Mouse (Mus musculus) gastrocnemius, adult 8-10 months (tissue): ENCODE data around the gene Clec12b. TPM values are rescaled to one million over a fixed set of nuclear protein-coding genes. Genes with fewer than 3 reads are reported as not detected.

Source experiments
- DNase-seq, 2 experiments: peaks; one replicate each; pipeline ENCODE4 v3.0.0; 2022; ENCODE audit warnings: low spot score in 2 of 2
- total RNA-seq, 4 experiments: library from RNA; stranded (reverse); gene quantifications; 2 replicates each; pipeline ENCODE4 v1.2.4; 2022

The Clec12b gene
- total RNA-seq = not detected

DNA sequence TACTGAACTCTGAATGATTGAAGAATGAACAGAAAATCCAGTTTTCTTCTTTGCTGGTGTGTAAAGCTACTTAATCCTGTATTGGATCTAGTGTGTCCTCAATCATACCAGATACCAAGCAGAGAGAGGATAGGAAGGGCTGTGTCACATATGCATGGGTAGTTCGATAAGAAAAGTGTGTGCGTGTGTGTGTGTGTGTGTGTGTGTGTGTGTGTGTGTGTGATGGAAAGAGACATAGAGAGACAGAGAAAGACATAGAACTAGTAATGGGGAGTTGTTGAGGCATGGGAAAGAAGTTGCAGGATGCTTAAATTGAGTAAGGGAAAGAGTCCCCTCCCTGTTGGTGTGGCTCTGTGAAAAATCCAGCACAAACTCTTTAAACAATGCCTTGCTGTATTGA is at the start of gene Clec12b:
Gene Clec12b (minus strand): TSS at position 101 of the 400 bp plus-strand sequence.
- no peak for DNase-seq

DNA sequence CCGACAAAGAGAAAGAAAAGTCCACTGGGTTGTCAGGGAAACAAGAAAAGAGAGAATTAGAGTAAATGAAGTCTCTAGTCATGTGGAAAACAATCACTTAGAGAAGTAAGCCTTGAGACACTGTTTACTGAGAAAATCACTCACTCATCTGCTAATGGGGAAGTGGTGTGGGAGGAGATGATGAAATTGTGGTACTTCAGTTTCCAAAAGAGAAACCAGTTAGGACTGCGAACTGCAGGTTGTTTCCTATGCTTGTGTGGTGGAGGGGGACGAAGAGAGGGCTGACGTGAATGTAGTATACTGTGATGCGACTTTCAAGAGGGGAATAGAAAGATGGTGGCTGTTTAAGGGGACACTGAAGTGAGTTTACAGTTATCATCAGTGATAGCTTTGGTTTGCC is 48.6 kb upstream of the Clec12b start:
- DNase-seq = no peak

DNA sequence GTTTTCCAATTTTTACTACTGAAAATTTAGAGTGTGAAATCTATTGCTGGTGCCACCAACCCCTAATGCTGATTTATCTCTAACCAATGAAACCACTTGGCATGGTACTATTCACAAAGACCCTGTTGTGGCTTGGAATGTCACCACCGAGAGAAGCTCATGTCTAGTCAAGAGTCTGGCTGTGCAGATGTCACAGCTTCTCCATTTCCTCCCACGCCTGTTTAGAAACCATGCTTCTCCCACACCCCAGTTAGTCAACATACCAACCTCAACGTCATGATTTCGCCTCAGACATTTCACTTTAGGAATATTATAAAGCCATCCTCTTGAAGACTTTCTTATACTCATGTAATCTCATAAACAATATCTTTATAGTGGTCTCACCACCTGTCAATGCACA is 41.6 kb upstream of the Clec12b start:
- DNase-seq = no peak

DNA sequence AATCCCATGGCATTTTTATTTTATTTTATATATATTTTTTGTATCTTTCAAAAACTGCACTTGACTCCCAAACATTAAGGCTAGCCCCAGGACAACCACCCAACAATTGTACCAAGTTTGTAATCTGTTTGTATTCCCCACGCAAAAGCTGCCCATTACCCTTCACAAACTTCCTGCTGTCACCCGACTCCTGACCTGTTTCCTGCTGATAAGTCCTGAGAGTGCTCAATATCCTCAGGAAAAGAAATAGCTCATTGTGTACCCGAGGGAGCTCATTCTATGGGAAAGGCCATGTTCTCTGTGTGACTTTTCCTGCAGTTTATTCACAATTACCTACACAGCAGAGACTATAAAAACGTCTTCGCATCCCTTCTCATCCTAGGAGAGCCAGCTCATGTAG is 40.1 kb upstream of the Clec12b start:
- no peak for DNase-seq

DNA sequence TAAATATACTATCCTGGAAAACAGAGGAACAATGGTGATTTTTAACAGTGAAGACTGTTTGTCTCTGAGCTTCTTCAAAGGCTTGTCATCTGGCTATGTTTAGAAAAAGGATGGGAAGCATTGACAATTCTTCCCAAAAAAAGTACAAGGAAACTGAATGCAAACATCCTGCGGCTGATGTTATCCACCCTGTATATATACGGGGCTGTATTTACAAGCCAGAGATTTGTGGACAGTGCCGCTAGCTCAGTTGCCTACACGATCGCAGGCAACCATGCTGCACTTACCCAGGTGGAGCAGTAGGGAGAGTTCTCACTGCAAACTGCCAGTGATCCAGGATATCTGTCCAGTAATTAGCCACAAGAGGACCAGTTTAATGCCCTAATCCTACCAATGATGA is 39.5 kb upstream of the Clec12b start:
- no peak for DNase-seq

DNA sequence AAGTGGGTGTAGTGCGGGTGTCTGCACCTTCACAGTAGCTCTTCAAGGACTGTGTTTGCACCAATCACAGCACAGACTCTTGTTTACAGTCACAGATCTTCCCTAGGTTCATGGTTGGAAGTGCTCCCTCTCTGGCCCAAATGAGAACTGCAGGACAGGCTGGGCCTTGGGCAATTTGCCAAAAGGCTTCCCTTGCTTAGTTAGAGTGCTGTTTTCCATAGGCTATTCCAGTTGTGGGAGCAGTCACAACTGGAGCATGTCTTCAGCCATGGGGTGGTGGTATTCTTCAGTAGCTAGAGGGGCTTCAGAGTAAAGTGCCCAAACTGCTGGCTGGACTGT is 38.0 kb upstream of the Clec12b start:
- peak; percentile 65 to 72 for DNase-seq

DNA sequence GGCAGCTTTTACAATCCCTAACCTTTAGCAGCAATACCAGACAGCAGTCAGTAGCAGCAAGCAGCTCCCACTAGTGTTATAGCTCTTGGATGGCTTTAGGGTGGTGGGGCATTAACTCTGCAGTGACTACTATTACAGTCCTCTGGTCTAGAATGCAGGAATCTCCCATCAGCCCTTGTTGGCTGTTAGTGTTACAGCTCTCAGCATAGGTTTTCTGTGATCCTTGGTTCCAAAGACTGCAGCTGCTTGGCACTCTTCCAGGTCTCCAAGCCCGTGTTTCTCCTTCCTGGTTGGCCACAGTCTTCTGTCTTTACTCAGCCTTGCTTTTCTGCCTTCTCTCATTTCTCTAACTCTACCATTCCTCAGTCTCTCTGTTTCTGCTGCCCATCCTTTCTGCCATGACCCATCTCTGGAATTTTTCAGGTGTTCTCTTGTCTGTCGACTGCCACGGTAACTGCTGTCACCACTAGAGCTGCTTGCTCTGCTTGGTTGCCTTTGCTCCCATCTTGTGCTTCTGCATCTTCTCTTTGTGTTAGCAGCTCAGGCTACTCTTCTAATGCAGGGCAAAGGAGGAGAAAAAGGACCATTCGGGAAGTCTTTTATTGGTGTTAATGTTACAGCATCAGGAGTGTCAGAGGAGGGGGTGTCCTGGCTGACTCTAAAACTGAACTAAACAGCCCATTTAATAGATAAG is 37.5 kb upstream of the Clec12b start:
- DNase-seq = no peak

DNA sequence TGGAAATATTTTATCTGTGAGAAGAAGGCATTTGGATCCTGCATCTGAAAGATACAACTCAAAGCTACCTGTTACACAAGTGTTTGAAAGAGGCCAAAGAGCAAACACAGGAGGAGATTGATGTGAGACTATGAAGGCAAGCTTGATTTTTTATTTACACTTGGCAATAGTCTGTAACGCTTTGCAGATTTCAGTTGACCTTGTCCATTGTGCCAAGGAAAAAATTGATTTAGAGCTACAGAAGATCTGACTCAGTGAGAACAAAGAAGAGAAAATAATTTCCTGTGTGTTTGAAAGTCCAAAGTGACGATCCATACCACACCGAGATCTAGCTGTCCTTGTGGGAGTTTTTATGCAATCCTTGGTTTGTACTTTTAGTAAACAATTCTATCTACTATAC is 36.6 kb upstream of the Clec12b start:
- DNase-seq = no peak

DNA sequence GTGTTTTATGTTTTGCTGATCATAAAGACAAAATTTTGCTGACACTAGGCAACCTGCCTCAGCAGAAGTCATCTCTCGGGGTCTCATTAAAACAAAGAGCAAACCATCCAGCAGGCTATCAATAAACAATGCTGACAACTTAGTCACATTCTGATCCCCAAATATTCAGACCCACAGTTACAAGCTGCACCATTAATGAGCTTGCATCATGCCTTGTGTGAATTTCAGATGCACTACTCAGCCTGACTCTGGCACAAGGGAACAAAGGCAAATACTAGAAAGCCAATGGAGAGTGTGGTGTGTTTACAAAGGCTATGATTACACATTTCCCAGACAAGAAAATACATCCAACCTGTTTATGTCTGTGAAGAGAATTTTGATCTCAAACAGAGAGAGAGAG is 28.5 kb upstream of the Clec12b start:
- no peak for DNase-seq

DNA sequence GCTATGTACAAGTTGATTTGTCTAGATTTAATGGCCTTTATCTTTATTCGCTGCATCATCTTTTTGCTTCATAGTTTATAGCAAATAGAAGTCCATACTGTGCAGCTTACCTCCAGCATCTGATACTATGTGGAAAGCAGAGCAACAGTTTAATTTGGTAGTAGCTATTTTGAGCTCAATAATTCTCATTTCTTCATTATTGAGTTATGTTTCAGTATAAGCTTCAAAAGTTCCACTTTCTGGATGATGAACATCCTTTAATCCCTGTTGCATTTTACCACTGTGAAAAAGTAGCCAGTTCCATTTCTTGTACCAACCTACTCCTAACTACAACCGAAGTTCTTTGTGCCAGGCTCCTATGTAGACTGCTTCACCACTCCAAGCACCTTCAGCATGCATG is 22.9 kb upstream of the Clec12b start, which contains the start of gene Clec9a:
Gene Clec9a (plus strand): TSS at position 301 of the 400 bp plus-strand sequence.
- DNase-seq = no peak

DNA sequence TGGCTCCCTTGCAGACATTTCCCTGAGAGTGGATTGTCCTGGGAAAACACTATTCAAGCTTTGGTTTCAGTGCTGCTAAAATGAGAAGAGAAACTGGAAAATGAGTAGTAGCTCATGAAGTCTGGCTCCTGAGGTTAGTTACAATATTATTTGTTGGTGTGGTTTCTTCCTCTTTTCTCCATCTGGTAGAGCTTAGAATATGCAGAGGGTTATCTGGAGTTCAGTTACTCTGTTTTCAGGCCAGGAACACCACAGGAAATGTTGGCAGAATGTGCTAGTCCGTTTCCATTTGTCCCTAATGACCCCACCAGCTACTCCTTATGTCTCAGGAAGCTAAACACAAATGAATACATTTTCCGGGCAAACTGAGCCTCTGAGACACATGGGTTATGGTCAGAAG is 21.6 kb upstream of the Clec12b start:
- no peak for DNase-seq

DNA sequence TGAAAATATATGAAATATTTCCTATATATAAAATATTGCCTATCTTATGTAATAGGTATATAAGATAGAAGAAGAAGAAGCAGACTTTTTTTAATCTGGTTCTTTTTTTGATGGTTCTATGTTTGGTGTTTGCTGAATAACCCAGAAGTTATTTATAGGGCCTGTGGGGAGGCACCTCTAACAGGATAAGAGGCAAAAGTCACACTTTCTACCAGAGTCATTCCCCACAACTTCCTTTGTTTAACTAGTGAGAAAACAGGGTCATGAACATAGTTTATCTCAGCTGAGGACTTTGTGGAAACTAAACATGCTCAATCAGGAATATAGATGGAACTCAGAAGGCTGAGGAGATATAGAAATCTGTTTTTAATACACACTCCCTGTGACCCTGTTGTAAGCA is 20.3 kb upstream of the Clec12b start:
- no peak for DNase-seq

DNA sequence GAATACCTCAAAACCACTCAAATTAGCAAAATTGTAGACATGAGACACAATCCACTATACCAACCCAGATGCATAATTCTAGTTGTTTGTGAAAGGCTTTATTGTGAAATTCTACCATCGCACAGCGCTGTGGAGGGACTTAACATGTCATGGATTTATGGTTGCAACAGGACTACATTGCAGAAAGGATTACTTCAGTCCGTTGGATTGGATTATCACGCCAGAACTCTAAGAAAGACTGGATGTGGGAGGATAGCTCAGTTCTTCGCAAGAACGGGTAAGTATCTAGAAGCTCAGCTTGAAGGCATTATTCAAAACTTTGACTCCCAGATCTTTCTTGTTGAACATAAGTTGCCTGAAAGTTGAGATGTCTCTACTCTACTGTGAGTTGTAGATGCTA is 17.7 kb upstream of the Clec12b start:
- DNase-seq = no peak

DNA sequence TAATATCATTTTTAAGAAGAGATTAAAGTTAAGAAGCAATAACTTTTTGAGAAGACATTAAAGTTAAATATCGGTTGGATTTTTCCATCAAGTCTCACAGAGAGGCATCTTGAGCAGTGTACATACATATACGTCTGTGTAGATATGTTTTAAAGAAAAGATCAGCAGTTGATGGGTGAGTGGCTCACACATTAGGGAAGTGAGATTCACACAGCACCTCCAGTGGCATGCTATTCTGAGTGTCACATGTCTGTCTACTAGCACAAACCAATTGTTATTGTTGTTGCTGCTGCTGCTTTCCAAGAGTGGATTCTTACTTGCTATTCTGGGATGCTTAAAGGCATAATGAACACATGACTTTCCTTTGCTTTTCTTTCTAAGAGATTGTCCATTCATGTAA is 16.7 kb upstream of the Clec12b start:
- no peak for DNase-seq

DNA sequence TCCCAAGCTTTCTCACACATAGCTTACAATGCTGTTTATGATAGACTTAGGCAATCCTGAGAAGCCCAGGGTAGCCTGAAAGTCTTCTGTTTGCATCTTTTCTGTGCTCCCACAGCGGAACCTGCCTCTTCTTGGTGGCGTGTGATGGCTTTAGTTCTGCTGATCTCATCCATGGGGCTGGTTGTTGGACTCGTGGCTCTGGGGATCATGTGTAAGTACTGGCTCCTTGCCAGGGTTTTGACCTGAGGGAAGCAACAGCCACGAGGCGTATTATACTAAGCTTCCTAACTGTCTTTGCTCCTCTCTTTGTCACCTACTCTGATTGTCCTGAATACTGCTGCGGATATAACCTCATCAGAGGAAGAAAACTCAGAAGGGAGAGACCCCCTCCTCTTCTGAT is 14.3 kb upstream of the Clec12b start:
- DNase-seq = no peak

DNA sequence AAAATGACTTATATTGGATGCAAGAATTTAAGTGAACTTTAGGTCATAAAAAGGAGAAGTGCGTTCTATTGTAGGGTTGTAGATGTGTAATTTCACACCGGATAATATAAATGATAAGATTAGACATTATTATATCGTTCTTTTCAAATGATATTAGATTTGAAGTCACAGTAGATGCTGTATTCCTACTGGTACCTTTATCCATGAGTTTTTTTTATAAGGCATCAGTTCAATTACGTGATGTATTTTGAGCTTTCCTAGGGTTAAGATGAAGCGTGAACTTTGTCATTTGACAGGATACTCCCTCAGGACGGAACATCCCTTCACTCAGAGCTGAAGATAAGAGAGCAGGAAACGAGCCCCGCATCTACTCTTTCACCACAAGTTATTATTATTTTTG is 11.3 kb upstream of the Clec12b start, which contains the start of gene Clec1b:
Gene Clec1b (plus strand): TSS at position 301 of the 400 bp plus-strand sequence.
- DNase-seq = no peak

DNA sequence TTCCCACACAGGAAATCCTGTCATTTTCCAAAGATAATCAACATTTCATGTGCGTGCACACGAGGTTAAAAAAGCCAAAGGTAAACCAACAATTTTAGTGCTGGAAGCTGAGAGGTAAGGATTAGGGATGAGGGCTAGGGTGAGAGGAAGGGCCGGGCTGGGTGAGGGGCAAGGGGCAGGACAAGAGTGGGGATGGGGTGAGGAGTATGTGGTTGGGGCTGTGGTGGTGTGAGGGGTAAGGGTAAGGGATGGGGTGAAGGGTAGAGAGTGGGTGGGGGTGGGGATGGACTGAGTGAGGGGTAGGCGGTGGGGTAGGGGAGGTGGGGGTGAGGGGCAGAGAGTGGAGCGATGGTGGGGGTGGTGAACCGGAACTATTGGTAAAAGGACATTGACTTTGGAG is 8.1 kb upstream of the Clec12b start:
- DNase-seq = no peak

DNA sequence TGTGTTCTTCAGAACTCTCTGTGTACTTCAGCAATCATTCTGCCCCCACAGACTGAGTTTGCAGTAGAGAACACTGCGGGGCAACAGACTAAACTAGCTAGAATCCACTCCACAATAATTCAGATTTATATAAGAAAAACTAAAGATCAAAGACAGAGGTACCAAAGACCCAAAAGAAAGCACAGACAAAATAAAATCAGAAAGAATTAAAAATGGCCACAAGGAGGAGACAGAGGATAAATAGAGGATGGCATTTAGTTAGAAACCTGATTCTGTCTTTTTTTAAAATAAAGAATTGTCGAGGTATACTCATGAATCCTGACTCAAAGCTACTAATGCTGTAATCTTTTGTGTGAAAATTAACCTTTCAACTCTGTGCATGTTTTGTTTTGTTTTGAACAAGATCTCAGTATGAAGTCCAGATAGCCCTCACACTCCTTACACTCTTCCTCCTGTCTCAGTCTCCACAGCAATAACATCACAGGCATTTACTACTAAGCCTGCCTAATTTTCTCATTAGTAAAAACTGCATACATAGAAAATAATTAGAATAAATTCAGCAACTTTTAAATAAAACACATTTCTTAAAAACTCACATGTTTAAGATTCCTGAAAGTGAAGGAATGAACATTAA is 7.5 kb upstream of the Clec12b start:
- no peak for DNase-seq

DNA sequence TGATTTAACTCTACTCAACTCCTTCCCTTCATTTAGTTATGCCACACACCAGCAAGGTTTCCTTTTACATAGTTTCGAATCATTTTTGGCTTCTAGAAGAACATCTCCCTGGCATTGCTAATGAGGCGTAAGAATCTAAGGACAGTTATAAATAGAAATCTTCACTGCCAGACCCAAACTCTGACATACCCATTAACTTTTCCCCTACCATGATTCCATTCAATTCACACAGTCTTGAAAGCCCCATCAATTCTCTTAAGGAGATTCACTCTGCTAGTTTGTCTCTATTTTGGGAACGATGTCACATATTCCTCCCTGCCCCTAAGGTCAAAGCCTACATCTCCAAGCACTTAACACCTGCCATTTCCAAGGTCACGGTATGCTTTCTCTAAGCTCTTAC is 674 bp downstream of the Clec12b start:
- no peak for DNase-seq

DNA sequence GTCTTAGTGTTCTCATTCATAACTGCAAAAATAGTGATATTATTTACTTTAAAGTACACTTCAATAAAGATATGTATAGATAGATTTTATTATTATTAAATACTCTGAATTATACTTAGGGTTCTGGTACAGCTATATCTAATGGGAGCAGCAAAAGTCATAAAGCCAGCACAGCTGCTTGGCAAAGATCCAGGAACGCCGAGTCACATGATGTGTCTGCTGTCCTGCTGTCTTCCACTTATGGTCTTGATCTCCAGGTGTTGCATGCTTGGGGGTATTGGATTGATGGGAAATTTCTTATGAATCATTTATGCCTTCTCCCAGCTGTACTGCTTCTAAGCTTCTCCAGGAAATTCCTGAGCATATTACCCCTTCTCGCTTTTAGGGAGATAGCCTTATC is 2.2 kb downstream of the Clec12b start:
- no peak for DNase-seq

DNA sequence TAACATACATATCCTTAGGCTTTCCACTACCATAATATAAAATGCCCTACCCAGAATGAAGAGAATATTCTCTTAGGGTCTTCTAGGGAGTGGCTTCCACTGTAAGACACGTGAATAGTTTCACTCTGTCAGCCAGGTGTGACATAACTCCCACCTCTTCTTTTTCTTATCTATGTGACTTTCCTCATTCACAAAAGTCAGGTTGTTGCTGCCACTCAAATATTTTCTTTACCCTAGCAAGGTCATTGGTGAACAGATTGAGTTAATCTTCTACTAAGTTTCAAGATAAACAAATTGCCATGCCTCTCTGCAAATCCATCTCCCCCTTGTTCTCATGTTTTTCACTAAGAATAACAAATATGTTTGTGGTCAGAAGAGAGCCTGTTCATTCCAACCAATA is 3.9 kb downstream of the Clec12b start:
- DNase-seq = no peak

DNA sequence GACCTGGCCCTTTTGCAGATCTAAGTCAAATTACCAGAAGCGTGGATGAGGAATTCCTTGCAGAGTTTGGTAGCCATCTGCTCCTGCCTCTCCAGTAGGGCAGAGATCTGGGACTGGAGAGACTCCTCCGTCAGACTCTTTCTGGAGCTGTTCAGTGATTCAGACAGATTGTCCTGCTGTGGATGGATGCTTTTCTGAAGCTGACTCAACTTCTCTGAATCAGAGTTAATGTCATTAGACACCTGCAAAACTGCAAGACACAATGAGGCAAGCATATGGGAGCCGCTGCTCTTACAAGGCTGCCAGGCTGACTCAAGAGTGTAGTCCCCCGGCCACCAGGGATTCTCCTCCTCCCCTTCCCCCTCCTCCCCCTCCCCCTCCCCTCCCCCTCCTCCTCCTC is 5.2 kb downstream of the Clec12b start:
- DNase-seq = no peak

DNA sequence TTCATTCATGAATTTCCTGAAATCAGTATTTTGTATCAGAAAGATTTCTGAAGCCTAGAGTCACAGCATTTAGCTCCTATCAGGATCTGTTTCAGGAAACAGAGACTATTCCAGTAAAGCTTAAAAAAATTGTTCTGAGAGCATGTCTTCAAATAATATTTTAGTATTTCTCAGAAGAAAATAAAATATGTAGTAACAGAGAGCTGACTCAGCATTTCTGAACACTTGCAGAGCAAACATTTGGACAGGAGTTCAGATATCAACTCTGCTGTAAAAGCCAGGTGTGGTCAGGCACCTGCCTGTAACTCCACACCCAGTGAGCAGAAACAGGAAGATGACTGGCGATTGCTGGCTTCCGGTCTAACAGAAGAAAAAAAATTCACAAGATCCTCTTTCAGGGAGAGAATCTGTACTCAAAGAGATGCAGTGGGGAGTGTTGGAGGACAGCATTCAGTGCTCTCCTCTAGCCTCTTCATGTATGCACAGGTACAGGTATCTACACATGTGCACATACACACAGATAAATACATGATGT is 10.7 kb downstream of the Clec12b start:
- no peak for DNase-seq
